Comparison of ENCODE assay signal across 8 mouse cellular contexts in genomic region chr2:116069451-116070225, GRCm38 (mm10). TPM values are rescaled to one million over a fixed set of nuclear protein-coding genes. Genes with fewer than 3 reads are reported as not detected.
DNase-seq lines count a peak whose midpoint lies in the region; ATAC-seq and TF ChIP-seq lines count a peak whose summit lies in the region.

No protein-coding gene starts in this region.

- 39% methylated on average over 8 of the region's 8 CpGs for WGBS in lung, embryonic 16.5 days
- 12% methylated on average over 8 of the region's 8 CpGs for WGBS in forebrain, postnatal 0 days
- WGBS in liver, embryonic 13.5 days (ENCODE audit: insufficient replicate concordance) = 14% methylated on average over 8 of the region's 8 CpGs
- 40% methylated on average over 8 of the region's 8 CpGs for WGBS in stomach, postnatal 0 days

- H3K9me3 ChIP-seq in lung, embryonic 16.5 days (ENCODE audit: control insufficient read depth, low read length) = no peaks in the 10 kb centered on the region
- H3K9me3 ChIP-seq in forebrain, postnatal 0 days (ENCODE audit: low read length) = no peaks in the 10 kb centered on the region
- H3K9me3 ChIP-seq in liver, embryonic 13.5 days (replicated peaks) = no peaks in the 10 kb centered on the region
- H3K9me3 ChIP-seq in stomach, postnatal 0 days (ENCODE audit: control insufficient read depth, low read length) = no peaks in the 10 kb centered on the region

- H3K4me3 ChIP-seq in lung, embryonic 16.5 days (ENCODE audit: low read length) = peak overlapping the region; percentile 62
- peak overlapping the region; percentile 70 for H3K4me3 ChIP-seq in forebrain, postnatal 0 days (ENCODE audit: low read depth, low read length)
- no peak overlapping the region for H3K4me3 ChIP-seq in liver, embryonic 13.5 days (replicated peaks)
- H3K4me3 ChIP-seq in stomach, postnatal 0 days (ENCODE audit: low read depth, low read length) = peak overlapping the region; percentile 70

- TF ChIP-seq CTCF in forebrain, postnatal 0 days (IDR thresholded peaks at IDR 0.05; ENCODE audit: low read depth) = no peak
- TF ChIP-seq CTCF in stomach, postnatal 0 days (IDR thresholded peaks at IDR 0.05; ENCODE audit: low read depth) = no peak

- H3K36me3 ChIP-seq in lung, embryonic 16.5 days (ENCODE audit: control insufficient read depth, insufficient read depth, low read length) = no peaks in the 10 kb centered on the region
- no peaks in the 10 kb centered on the region for H3K36me3 ChIP-seq in forebrain, postnatal 0 days (ENCODE audit: insufficient read depth)
- H3K36me3 ChIP-seq in liver, embryonic 13.5 days = no peaks in the 10 kb centered on the region
- H3K36me3 ChIP-seq in stomach, postnatal 0 days (ENCODE audit: control insufficient read depth, insufficient read depth, low read length) = no peaks in the 10 kb centered on the region

- DNase-seq in lung, postnatal 25 days (ENCODE audit: low spot score) = no peak
- peak; percentile 60 for DNase-seq in forebrain, postnatal 0 days
- no peak for DNase-seq in liver, embryonic 13.5 days
- no peak for DNase-seq in stomach, postnatal 0 days (ENCODE audit: low spot score)
- DNase-seq in left cerebral cortex, postnatal 10 days (ENCODE audit: extremely low spot score in 1 of 2, low spot score in 2 of 2) = no peak
- no peak for DNase-seq in cerebellum, postnatal 4 days (ENCODE audit: low spot score in 2 of 2)
- no peak for DNase-seq in cerebellum, adult 18-20 months

- H3K27ac ChIP-seq in lung, embryonic 16.5 days (ENCODE audit: low read length) = no peak overlapping the region
- H3K27ac ChIP-seq in forebrain, postnatal 0 days (ENCODE audit: low read depth, low read length) = peak overlapping the region; percentile 96
- no peak overlapping the region for H3K27ac ChIP-seq in liver, embryonic 13.5 days
- H3K27ac ChIP-seq in stomach, postnatal 0 days (replicated peaks) = peak overlapping the region; percentile 37

- TF ChIP-seq EP300 in stomach, postnatal 0 days (optimal IDR thresholded peaks at IDR 0.05) = no peak

- ATAC-seq in lung, embryonic 16.5 days (ENCODE audit: low read depth) = no peak
- no peak for ATAC-seq in forebrain, postnatal 0 days
- no peak for ATAC-seq in liver, embryonic 13.5 days (ENCODE audit: low read depth)
- no peak for ATAC-seq in stomach, postnatal 0 days (ENCODE audit: low FRiP score, low TSS enrichment)

- intact Hi-C loops in left cerebral cortex, postnatal 10 days (cut with DNase I) = loop anchor here (2.0 to 10.0 kb wide), 7 partner anchors 213 to 1445 kb away; no protein-coding TSS in a partner anchor

- peak overlapping the region; percentile 21; the same call in 1 of the 2 replicates for H3K9ac ChIP-seq in lung, embryonic 16.5 days (ENCODE audit: low read length)
- peak overlapping the region; percentile 77 for H3K9ac ChIP-seq in forebrain, postnatal 0 days
- no peak overlapping the region for H3K9ac ChIP-seq in liver, embryonic 13.5 days
- peak overlapping the region; percentile 56 for H3K9ac ChIP-seq in stomach, postnatal 0 days (ENCODE audit: low read length)

- H3K4me2 ChIP-seq in lung, embryonic 16.5 days (ENCODE audit: low read depth, low read length) = peak overlapping the region; percentile 77
- peak overlapping the region; percentile 61 for H3K4me2 ChIP-seq in forebrain, postnatal 0 days (ENCODE audit: low read depth)
- peak overlapping the region; percentile 17; the same call in 1 of the 2 replicates for H3K4me2 ChIP-seq in liver, embryonic 13.5 days
- peak overlapping the region; percentile 80 for H3K4me2 ChIP-seq in stomach, postnatal 0 days (replicated peaks; ENCODE audit: low read depth)

- peaks cover 4% of the 10 kb centered on the region; the same call in 1 of the 2 replicates for H3K4me1 ChIP-seq in lung, embryonic 16.5 days (replicated peaks; ENCODE audit: control insufficient read depth, insufficient read depth, low read length)
- H3K4me1 ChIP-seq in forebrain, postnatal 0 days (ENCODE audit: insufficient read depth) = no peaks in the 10 kb centered on the region
- peaks cover 4% of the 10 kb centered on the region; the same call in 1 of the 2 replicates for H3K4me1 ChIP-seq in liver, embryonic 13.5 days (replicated peaks)
- H3K4me1 ChIP-seq in stomach, postnatal 0 days (replicated peaks; ENCODE audit: control insufficient read depth, insufficient read depth) = no peaks in the 10 kb centered on the region

- H3K27me3 ChIP-seq in lung, embryonic 16.5 days (ENCODE audit: control insufficient read depth, insufficient read depth, low read depth, low read length) = peaks cover 26% of the 10 kb centered on the region
- no peaks in the 10 kb centered on the region for H3K27me3 ChIP-seq in forebrain, postnatal 0 days (ENCODE audit: insufficient read depth, low read length)
- peaks cover 99% of the 10 kb centered on the region for H3K27me3 ChIP-seq in liver, embryonic 13.5 days
- no peaks in the 10 kb centered on the region for H3K27me3 ChIP-seq in stomach, postnatal 0 days (ENCODE audit: control insufficient read depth, insufficient read depth, low read length)

RNA-seq across cellular contexts. Expression of gene Meis2, which starts 4.0 kb away (rescaled TPM):
- polyA plus RNA-seq in lung, embryonic 16.5 days (2015; fragmentation: Nextera tagmentation; extraction: Ambion mirVana) = 21.5 and 24.2 TPM in 2 replicates
- 204 and 227 TPM in 2 replicates for total RNA-seq in forebrain, postnatal 0 days (2014; rRNA removed)
- 85.5 and 106 TPM in 2 replicates for polyA plus RNA-seq in forebrain, postnatal 0 days (2015; fragmentation: Nextera tagmentation; extraction: Ambion mirVana)
- 2.1 and 2.6 TPM in 2 replicates for polyA plus RNA-seq in liver, embryonic 13.5 days (2015; fragmentation: Nextera tagmentation; extraction: Ambion mirVana)
- 17.7 and 20.2 TPM in 2 replicates for polyA plus RNA-seq in stomach, postnatal 0 days (2015; fragmentation: Nextera tagmentation; extraction: Ambion mirVana)
- 100 to 1,000 TPM in 1 of 2 experiments, 10 to 100 TPM in 1; 98.2 to 110 TPM for total RNA-seq in left cerebral cortex, postnatal 10 days (2021)

Comparison
In these comparisons a context has a peak if more than half of its experiments do, and no peak if none do; other contexts are left out.
1. H3K27ac ChIP-seq: peak in forebrain, postnatal 0 days (single experiment) and stomach, postnatal 0 days (single experiment); none in lung, embryonic 16.5 days (single experiment) and liver, embryonic 13.5 days (single experiment).
2. H3K4me2 ChIP-seq: peak in every context shown above with its lines; median percentile 80 in stomach, postnatal 0 days; 77 in lung, embryonic 16.5 days; 61 in forebrain, postnatal 0 days; 17 in liver, embryonic 13.5 days.